Mouse (Mus musculus) CH12.LX (cell line): Measurements from ENCODE around the gene Slc5a10.

Experiments used
- CTCF ChIP-seq, 2 experiments: IDR thresholded peaks in 1 of 2; conservative IDR thresholded peaks in 1 of 2; 2 replicates each; pipeline ENCODE4 v1.5.1; 2011 to 2012; ENCODE audit warnings: low read depth in 2 of 2, low read length in 2 of 2, improper control_type of control experiment in 1 of 2, inconsistent platforms in 1 of 2, mild to moderate bottlenecking in 1 of 2, moderate library complexity in 1 of 2
- EP300 ChIP-seq: IDR thresholded peaks from 2 replicates; pipeline ENCODE4 v1.6.1; 2011; ENCODE audit warnings: low read length, improper control_type of control experiment
- ETS1 ChIP-seq: conservative IDR thresholded peaks from 2 replicates; pipeline ENCODE4 v1.6.1; 2012; ENCODE audit warnings: low read depth, mild to moderate bottlenecking, inconsistent platforms, low read length, improper control_type of control experiment, moderate library complexity
- MAX ChIP-seq: IDR thresholded peaks from 2 replicates; pipeline ENCODE4 v1.6.1; 2011; ENCODE audit warnings: low read length, improper control_type of control experiment
- MAZ ChIP-seq: IDR thresholded peaks from 2 replicates; pipeline ENCODE4 v1.6.1; 2012; ENCODE audit warnings: low read depth, mild to moderate bottlenecking, inconsistent platforms, low read length, improper control_type of control experiment, moderate library complexity
- MXI1 ChIP-seq: IDR thresholded peaks from 2 replicates; pipeline ENCODE4 v1.6.1; 2011; ENCODE audit warnings: mild to moderate bottlenecking, low read depth, low read length, improper control_type of control experiment
- NELFE ChIP-seq: IDR thresholded peaks from 2 replicates; pipeline ENCODE4 v1.6.1; 2011; ENCODE audit warnings: low read depth, low read length, improper control_type of control experiment
- PAX5 ChIP-seq: IDR thresholded peaks from 2 replicates; pipeline ENCODE4 v1.6.1; 2012; ENCODE audit warnings: low read length, inconsistent platforms, mixed read lengths
- POLR2A ChIP-seq: IDR thresholded peaks from 2 replicates; pipeline ENCODE4 v1.6.1; 2011; ENCODE audit warnings: low read depth, mild to moderate bottlenecking, improper control_type of control experiment, low read length
- SIN3A ChIP-seq: IDR thresholded peaks from 2 replicates; pipeline ENCODE4 v1.6.1; 2012; ENCODE audit warnings: low read length, improper control_type of control experiment, inconsistent platforms
- TCF12 ChIP-seq: IDR thresholded peaks from 2 replicates; pipeline ENCODE4 v1.6.1; 2014; ENCODE audit warnings: low read depth, mild to moderate bottlenecking, inconsistent platforms, low read length, improper control_type of control experiment
- ZKSCAN1 ChIP-seq: IDR thresholded peaks from 2 replicates; pipeline ENCODE4 v1.6.1; 2012; ENCODE audit warnings: low read depth, inconsistent platforms, low read length, improper control_type of control experiment, borderline replicate concordance
- ZMIZ1 ChIP-seq: IDR thresholded peaks from 2 replicates; pipeline ENCODE4 v1.6.1; 2012; ENCODE audit warnings: low read depth, mild to moderate bottlenecking, inconsistent platforms, low read length, improper control_type of control experiment

DNA sequence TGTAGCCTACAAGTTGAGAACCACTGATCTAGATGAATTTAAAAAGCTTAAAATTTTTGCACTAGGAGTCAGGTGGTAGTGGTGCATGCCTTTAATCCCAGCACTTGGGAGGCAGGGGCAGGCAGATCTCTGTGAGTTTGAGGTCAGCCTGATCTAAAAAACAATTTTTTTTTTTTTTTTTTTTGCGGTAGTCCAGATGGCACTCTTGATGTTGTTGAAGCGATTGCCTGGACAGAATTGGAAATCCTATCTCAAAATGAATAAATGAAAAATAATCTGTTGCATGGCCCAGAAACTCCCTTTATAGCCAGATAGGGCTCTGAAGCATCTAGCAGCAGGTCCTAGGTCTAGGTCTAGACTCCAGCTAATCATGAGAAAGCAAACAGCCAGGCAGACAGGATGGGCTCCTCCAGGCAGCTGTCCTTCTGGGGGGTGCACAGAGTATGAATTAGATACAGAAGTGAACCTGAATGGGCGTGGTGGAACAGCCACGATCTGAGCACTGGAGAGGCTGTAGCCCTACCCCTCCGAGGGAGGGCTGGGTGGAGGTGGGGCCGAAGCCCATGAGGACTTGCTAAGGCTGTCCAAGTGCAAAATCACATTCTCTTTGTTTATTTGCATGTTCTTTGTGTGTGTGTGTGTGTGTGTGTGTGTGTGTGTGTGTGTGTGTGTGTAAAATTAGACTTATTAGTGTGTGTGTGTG is 64.3 kb downstream of the Slc5a10 start:
- TF ChIP-seq ZKSCAN1 (no peak), SIN3A (peak; percentile 83), TCF12 (peak; percentile 87), PAX5 (no peak), EP300 (peak; percentile 22; the same call in 1 of the 2 replicates), CTCF (conservative IDR thresholded peaks at IDR 0.05 in 1 of 2, IDR thresholded peaks at IDR 0.05 in 1 of 2; ENCODE audit: low read depth in 2 of 2, low read length in 2 of 2) (no peak), MXI1 (peak; percentile 83; the same call in 1 of the 2 replicates), ETS1 (peak; percentile 46; the same call in 1 of the 2 replicates), POLR2A (peak; percentile 90), NELFE (peak; percentile 64; the same call in 1 of the 2 replicates), ZMIZ1 (peak; percentile 94), MAZ (peak; percentile 94), MAX (peak; percentile 84; the same call in 1 of the 2 replicates)
